Mouse (Mus musculus) spleen, adult 2 months (tissue): ENCODE measurements around the gene Shroom3. TPM values are rescaled to one million over a fixed set of nuclear protein-coding genes. Genes with fewer than 3 reads are reported as not detected.

Source experiments
- DNase-seq, 2 experiments: peaks; one replicate each; pipeline versions ENCODE4 v3.0.0 to v3.0.0-alpha.2; 2012 to 2021; ENCODE audit warnings: low spot score in 2 of 2, low read depth in 1 of 2
- H3K27ac ChIP-seq: fragments of 200-500 bp; 2 replicates; pipeline ENCODE4 v1.5.1; 2012; ENCODE audit warnings: low read length, inconsistent platforms; ENCODE audit not compliant: insufficient read depth
- H3K27me3 ChIP-seq: fragments of 200-500 bp; 2 replicates; pipeline ENCODE4 v1.6.1; 2012; ENCODE audit warnings: mild to moderate bottlenecking, moderate library complexity, low read length, inconsistent platforms; ENCODE audit not compliant: control insufficient read depth, insufficient read depth
- H3K36me3 ChIP-seq: fragments of 200-500 bp; 2 replicates; pipeline ENCODE4 v1.6.1; 2012; ENCODE audit warnings: mild to moderate bottlenecking, low read length, inconsistent platforms; ENCODE audit not compliant: control insufficient read depth, insufficient read depth
- H3K4me1 ChIP-seq: fragments of 200-500 bp; 2 replicates; pipeline ENCODE4 v1.6.1; 2011; ENCODE audit warnings: inconsistent platforms; ENCODE audit not compliant: control insufficient read depth, insufficient read depth, insufficient read length
- H3K4me3 ChIP-seq: fragments of 200-500 bp; 2 replicates; pipeline ENCODE4 v1.5.1; 2011; ENCODE audit warnings: mild to moderate bottlenecking, inconsistent platforms; ENCODE audit not compliant: insufficient read depth, insufficient read length; ENCODE audit errors: extremely low read depth
- CTCF ChIP-seq: fragments of 200-500 bp; IDR thresholded peaks from 2 replicates; pipeline ENCODE4 v1.5.1; 2011; ENCODE audit warnings: mild to moderate bottlenecking, inconsistent platforms; ENCODE audit not compliant: insufficient read depth, insufficient read length, insufficient replicate concordance; ENCODE audit errors: extremely low read depth
- POLR2A ChIP-seq: fragments of 200-500 bp; IDR thresholded peaks from 2 replicates; pipeline ENCODE4 v1.6.1; 2011; ENCODE audit warnings: low read depth, low read length, inconsistent platforms
- WGBS: fragments of 180-500 bp; shearing (Covaris S2); methylation state at CpG from one replicate; pipeline ENCODE4 v1.1.7; 2018; 5-methylcytosine and 5-hydroxymethylcytosine counted together
- polyA plus RNA-seq: library from polyadenylated mRNA; depleted of rRNA; stranded (reverse); fragments of >200 nt; gene quantifications from 2 replicates; pipeline ENCODE4 v1.2.3, GENCODE M21; 2012

The Shroom3 gene
- polyA plus RNA-seq, 1 experiment, result 9.9 TPM

- H3K4me1 ChIP-seq, result no peaks in the 10 kb centered on the region
- TF ChIP-seq POLR2A (no peak), CTCF (no peak)
- DNase-seq, result no peak
- no peak overlapping the region for H3K4me3 ChIP-seq
- no peak overlapping the region for H3K27ac ChIP-seq
- WGBS, result 77% methylated on average over 5 of the region's 5 CpGs
- H3K36me3 ChIP-seq, result no peaks in the 10 kb centered on the region
- no peaks in the 10 kb centered on the region for H3K27me3 ChIP-seq
Measured at GRCm38 (mm10) chr5:92711666-92712290, 28.5 kb downstream of the Shroom3 start.

GRCm38 (mm10) chr5:92712621-92713395 is 29.6 kb downstream of the Shroom3 start:
- H3K36me3 ChIP-seq, result no peaks in the 10 kb centered on the region
- H3K27me3 ChIP-seq, result no peaks in the 10 kb centered on the region
- H3K4me1 ChIP-seq, result no peaks in the 10 kb centered on the region
- no peak overlapping the region for H3K4me3 ChIP-seq
- no peak for DNase-seq
- WGBS, result 87% methylated on average over 5 of the region's 5 CpGs
- TF ChIP-seq CTCF (no peak), POLR2A (no peak)
- no peak overlapping the region for H3K27ac ChIP-seq

GRCm38 (mm10) chr5:92714886-92715285 is 31.7 kb downstream of the Shroom3 start:
- H3K4me1 ChIP-seq, result no peaks in the 10 kb centered on the region
- 99% methylated on average over 2 of the region's 2 CpGs for WGBS

GRCm38 (mm10) chr5:92715319-92715718 is 32.1 kb downstream of the Shroom3 start:
- Histone ChIP-seq H3K27ac (no peak overlapping the region), H3K27me3 (no peaks in the 10 kb centered on the region), H3K4me1 (no peaks in the 10 kb centered on the region), H3K4me3 (no peak overlapping the region), H3K36me3 (no peaks in the 10 kb centered on the region)
- WGBS, result 81% methylated on average over 11 of the region's 11 CpGs
- DNase-seq, result no peak
- TF ChIP-seq POLR2A, result no peak
- no peak for TF ChIP-seq CTCF

More at GRCm38 (mm10) chr5:92714886-92715285, 31.7 kb downstream of the Shroom3 start:
- no peak for DNase-seq
- TF ChIP-seq CTCF (no peak), POLR2A (no peak)
- no peaks in the 10 kb centered on the region for H3K36me3 ChIP-seq
- no peaks in the 10 kb centered on the region for H3K27me3 ChIP-seq
- no peak overlapping the region for H3K27ac ChIP-seq
- H3K4me3 ChIP-seq, result no peak overlapping the region

DNA sequence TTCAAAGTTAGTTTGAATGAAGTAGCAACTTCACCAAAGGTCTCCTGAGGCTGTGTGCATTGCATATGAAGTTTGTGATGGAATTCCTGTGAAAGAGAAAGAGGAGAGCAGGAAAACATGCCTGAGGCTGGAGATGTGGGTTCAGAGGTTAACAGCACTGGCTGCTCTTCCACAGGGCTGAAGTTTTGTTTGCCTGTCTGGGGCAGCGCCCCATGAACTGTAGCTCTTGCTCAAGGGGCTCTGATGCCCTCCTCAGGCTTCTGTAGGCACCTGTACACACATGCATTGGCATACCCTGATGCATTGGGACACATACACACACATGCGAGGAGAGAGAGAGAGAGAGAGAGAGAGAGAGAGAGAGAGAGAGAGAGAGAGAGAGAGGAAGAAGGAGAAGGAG is 32.7 kb downstream of the Shroom3 start:
- Histone ChIP-seq H3K27me3 (no peaks in the 10 kb centered on the region), H3K36me3 (no peaks in the 10 kb centered on the region), H3K4me3 (no peak overlapping the region), H3K27ac (no peak overlapping the region), H3K4me1 (no peaks in the 10 kb centered on the region)
- WGBS, result 56% methylated on average over 2 of the region's 2 CpGs
- TF ChIP-seq POLR2A, result no peak
- DNase-seq, result no peak

- Histone ChIP-seq H3K36me3 (no peaks in the 10 kb centered on the region), H3K27me3 (no peaks in the 10 kb centered on the region), H3K4me1 (no peaks in the 10 kb centered on the region), H3K27ac (no peak overlapping the region), H3K4me3 (no peak overlapping the region)
- 71% methylated on average over 3 of the region's 3 CpGs for WGBS
- no peak for DNase-seq
- no peak for TF ChIP-seq CTCF
- no peak for TF ChIP-seq POLR2A
Measured at GRCm38 (mm10) chr5:92717666-92718360, 34.6 kb downstream of the Shroom3 start.

- 87% methylated on average over 3 of the region's 3 CpGs for WGBS
- TF ChIP-seq CTCF, result no peak
- TF ChIP-seq POLR2A, result no peak
- Histone ChIP-seq H3K36me3 (no peaks in the 10 kb centered on the region), H3K4me3 (no peak overlapping the region), H3K27me3 (no peaks in the 10 kb centered on the region), H3K4me1 (no peaks in the 10 kb centered on the region), H3K27ac (no peak overlapping the region)
- no peak for DNase-seq
Measured at GRCm38 (mm10) chr5:92718856-92719255, 35.6 kb downstream of the Shroom3 start.
